Mouse (Mus musculus) mouse trophoblast stem cell (cell line): ENCODE measurements around the gene Ssu72.

Source experiments
- in situ Hi-C, 2 experiments: fragments of 300-500 bp; cut with MseI, MboI; formaldehyde crosslinking; loops; 2 replicates in 1 of 2; 3 replicates in 1 of 2; pipeline ENCODE4 v1.15.1; 2025

The Ssu72 gene

DNA sequence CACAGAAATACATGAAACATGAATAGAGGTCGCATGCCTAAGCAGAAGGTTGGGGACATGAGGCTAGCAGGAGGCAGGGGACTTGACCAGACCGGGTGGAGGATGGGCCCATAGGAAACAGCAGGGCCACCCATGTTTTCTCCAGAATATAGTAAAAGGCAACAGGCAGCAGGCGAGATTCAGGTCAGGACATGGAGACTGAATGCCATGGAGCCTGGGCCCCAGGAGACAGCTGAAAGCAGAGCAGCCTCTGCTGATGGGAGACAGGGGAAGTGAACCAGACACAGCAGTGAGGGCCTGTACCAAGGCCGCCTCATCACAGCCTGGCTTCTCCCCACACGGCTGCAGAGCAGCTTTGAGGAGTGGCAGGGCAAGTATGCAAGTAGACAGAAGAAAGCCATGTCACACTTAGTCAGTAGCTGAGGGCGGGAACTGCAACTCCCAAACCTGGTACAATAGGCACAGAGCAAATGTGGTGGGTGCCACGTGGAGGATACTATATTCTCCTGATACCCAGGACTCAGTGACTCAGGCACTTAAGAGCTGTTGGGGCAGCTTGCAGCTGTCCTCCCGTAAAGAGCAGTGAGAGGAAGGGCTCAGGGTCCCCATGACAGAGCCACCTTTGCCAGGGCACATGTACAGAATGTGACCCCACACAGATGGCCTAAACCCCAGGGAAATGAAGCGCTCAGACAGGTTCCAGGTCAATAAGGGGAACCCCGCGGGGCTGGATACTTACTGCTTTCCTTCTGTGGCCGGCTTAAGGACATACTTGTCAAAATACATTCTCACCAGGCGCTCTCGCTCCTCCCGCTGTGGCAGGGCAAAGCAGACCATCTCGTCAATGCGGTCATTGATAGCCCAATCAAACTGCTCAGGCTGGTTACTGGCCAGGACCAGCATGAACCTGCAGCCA, 42.2 kb downstream of the Ssu72 start:
- in situ Hi-C loops, result no loop called here

DNA sequence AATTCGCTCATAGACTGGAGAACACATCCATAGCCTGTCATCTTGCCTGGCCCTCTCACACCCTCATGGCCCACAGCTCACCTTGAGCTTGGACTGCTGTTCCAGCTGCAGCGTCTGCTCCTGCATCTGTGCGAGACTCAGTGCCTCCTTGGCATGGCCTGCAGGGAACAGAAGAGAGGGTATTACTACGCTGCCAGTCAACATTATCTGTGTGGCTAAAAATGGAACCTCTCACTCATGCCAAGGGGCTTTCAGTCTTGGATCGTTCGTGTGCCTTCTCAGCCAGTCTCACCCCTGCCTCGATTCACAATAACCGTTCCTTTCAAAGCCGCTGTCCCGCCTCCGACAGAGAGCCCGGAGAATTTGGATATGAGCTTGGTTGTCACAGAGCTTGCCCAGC, 52.4 kb downstream of the Ssu72 start:
- in situ Hi-C loops, result no loop called here

DNA sequence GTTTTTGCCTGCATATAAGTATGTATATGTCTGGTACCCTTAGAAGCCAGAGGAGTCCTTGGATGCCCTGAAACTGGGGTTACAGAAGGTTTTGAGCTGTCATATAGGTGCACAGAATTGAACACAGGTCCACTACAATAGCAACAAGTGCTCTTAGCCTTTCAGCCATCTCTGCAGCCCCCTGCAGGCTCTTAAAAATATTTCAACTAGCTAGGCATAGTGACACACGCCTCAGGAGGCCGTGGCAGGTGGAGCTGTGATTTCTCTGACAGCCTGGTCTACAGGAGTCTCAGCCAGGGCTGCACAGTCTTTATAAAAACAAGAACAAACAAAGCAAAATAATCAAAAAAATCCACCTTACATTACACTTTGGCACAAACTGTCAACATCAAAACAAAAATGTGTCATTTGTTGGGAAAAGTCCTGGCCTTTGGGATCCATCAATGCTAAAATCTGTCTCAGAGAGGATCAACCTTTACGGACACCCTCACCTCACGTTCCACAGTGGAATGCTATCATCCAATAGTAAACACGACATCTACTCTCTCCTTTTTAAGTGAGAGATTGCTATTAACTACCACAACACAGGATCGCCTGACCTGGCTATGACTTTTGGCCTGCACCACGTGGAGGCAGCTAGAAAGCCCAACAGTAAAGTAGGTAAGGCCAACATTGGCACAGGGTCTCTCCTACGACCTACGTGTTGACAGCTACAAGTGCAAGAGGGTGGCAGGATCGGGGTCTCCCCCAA, 55.4 kb downstream of the Ssu72 start:
- in situ Hi-C loops, result no loop called here

DNA sequence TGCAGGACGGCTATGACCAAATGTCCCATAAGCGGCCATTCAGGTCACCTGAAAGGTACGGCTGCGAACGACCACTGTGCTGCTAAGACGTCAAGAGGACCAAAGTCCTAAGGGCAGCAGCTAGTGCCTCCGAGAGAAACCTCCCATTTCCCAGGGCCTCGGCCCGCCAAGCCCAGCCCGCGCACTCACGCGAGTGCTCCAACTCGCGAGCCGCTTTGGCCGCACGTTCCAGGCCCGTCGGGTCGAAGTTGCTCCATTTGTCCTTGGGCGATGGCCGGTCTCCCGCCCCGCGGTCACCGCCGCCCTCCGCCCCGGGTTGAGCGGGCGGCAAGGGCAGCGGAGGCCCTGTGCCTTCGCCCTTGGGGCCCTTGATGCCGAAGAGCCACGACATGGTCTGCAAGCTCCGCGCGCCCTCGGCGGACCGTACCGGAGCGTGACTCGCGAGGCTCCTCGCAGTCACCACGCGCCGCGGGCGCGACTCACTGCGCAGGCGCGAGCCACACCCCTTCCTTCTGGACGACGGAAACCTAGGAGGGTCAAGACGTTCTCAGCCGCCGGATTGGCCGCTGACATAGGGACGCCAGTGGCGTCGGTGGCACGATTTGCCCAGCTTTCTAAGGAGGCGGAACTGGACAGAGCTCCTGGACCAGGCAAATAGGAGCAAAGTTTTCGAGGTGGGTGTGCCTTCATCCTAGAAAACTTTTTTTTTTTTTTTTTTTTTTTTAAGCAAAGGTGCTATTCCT, 56.2 kb downstream of the Ssu72 start, which contains the start of gene Atad3a:
Gene Atad3a, minus strand, starts transcription at position 481 of the 743 bp plus-strand sequence.
- in situ Hi-C loops, result no loop called here

DNA sequence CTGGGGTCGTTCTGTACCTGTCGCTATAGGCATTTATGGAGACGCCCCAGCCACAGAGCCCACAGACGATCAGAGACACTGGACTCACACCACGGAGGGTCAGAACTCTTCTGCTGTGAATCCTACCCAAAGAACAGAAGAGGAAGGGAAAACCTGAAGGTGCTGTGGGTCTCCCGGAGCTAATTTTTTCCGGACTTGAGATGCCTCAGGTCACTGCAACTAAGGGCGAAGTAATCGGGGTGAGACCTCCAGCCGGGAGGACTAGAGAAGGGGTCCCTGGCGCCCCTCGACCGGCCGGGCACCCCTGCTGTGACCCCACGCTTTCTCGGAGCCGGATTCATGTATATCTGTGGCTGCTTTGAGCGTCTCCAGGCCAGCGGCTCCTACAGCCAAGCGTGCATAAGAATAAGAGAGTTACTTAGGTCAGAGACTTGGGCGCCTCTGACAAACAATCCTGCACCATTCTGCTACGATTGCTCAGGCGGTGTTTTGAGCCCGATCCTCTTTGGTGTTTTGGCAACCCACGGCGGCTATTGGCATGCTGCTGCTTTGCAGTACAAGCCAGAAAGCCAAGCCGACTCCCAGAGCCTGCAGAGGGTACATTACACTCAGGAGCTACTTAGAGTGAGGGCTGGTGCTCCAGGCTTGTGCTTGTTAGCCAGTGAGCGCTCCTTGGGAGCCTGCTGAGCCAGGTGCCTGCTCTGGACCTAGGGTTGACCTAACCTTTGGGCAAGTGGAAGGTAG, 56.9 kb downstream of the Ssu72 start:
- in situ Hi-C loops, result no loop called here

DNA sequence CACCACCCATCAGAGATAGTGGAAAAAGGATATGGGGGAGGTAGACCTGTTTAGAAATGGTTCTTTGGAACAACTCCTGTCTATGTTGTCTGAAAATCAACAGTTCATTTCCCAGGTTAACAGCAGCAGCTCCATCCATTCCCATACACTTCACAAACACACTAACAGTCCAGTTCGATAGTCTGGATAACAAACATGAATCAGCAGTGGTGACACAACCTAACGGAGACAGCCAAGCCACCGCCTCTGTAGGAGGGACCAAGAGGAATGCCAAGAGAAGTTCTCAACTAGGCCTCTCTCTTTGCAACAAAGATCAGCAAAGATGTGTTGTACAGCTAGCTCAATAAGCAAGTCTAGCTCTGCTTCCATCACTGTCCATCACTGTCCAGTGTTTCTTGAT, 57.8 kb downstream of the Ssu72 start:
- in situ Hi-C loops, result no loop called here

DNA sequence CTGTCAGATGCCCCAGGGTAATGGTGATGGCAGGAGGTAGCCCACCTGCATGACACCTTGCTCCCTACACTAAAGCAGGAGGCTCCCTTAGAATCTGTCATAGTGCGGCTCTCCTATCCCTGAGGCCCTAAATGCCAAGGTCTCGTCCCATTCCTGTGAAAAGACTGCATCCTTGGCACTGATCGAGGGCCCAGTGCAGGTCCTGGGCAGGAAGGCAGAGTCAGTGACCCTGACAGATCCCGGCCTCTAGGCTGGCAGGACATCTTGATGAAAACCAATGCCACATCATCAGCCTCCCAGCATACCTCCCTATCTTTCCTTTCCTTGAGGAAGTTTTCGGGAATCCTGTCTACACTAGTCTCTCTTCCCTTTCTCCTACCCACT, 64.9 kb downstream of the Ssu72 start:
- in situ Hi-C loops, result no loop called here

DNA sequence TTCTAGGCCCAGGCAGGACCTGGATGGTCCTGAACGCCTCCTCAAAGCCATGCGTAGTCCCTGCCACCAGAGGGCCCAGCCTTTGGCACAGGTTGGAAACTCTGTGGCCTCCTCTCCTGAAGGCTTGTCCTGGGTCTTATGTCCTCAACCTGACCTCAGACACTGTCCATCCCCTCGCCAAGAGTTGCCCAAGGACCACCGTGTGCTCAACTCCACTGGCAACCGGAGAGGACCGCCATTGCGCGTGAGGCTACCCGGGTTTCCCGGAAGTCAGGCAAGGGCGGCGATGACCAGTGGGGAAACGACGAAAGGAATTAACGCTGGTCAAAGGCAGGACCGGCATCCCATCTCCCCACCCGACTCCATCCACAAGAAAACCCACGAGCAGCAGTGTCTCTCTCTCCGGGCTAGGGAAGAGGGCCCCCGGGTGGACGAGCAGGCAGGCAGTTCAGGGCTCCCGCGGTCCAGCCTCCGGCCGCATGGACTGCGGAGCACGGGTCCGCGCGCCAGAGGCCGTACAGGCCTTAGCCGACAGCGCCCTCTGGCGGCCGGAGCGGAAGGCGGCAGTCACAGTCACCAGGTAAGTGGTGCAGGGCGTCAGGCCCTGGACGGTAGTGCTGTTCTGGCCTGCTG, 65.4 kb downstream of the Ssu72 start:
- in situ Hi-C loops, result no loop called here

DNA sequence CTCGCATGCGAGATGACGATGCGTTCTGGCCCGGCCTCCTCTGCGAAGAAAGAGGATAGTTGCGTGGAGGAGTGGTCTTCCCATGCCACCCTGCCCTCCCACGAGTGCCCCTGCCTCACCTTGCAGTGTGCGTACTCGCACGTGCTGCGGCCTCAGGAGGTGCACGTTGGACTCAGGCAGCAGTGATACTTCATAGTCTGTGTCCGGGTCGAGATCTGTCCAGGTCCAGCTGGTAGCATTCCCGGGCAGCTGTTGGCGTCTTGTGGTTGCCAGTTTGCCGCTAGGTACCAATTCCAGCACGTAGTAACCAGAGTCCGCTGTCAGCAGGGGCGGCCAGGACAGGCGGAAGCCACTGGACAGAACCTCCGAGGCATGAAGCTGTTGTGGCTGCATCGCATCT, 66.0 kb downstream of the Ssu72 start:
- in situ Hi-C loops, result no loop called here

DNA sequence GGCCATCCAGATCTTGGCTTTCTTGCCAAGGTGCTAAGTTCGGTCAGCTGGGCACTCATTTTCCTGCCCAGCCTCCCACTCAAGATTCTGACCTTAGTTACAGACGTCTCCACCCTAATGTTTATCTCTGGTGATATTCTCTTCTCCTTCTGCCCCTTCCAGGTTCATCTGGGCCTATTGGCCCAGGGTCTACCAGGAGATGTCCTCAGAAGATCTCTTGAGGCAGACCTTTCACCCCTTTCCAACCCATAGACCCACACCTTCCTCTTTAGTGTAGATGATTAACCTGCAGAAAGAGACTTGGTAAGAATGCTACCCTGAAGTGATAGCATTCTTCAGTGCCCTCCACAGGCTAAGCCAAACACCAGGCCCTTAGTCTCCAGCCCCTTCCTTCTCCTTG, 67.1 kb downstream of the Ssu72 start:
- in situ Hi-C loops, result no loop called here

DNA sequence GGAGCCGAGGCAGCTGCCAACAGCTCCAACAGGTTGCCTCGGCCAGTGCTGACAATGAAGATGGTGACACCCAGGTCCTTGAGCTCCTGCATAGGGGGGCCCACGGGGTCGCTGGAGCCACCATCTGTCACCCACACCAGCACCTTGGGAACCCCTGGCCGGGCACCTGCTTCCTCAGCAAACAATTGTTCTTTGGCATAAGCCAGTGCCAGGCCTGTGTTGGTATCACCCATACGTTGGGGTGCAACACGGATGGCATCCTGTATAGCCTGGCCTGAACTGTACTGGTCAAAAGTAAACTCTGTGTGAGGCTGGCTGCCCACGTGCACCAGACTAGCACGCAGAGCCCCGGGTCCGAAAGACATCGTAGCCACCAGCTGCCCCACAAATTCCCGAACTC, 68.2 kb downstream of the Ssu72 start:
- in situ Hi-C loops, result no loop called here

DNA sequence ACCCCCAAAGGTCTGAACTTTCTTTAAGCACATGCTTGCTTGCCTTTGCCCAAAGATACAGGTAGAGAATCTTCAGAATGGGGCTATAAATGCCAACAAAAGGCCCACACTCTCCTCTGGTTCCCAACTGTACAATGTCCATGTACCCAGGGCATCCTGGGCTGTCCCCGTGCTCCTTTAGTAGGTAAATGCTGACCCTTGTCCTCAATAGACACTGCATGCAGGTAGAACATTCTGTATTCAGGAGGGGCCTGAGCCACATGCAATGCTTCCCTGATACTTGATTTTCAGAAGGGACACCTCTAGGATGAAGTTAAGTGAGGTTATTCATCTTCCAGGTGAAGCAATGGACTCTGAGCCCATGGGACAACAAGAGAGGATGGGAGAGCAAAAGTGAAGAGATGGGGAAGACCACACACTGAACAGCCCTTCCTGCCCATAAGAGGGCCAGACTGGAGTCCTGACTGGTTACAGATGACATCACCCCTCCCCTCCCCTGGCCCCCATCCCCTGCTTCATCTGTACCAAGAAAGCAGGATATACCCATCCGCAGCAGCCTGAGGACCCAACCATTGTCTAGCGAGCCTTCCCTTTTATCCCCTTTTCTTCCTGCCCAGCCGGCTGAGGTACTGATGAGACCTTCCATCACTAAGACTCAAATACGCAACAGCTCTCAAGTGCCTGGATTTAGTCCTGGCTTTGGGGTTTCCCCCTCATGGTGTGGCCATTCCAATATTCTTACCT, 68.9 kb downstream of the Ssu72 start:
- in situ Hi-C loops, result no loop called here

DNA sequence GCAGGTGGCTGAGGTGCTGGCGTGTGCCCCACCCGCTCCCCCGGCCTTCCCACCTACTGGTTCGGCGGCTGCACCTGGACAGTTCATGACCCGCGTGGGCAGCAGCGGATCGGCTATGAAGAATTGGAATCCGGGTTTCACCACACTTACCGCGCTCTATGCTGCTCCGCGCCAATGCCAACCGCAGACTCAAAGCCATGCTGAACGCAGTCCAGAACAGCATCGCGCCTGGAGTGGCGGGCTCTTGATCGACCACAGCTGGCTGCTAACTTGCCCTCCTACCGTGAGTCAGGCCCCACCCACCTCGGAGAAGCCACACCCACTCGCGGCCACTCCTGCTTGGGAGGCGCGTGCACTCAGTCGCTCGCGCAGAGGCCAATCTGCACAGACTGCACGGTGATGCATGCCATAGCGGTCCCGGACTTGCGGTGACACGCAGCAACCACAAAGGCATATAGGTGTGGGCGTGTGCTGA, 69.7 kb downstream of the Ssu72 start, which contains the start of gene Vwa1:
Gene Vwa1, minus strand, starts transcription at position 419 of the 475 bp plus-strand sequence.
- in situ Hi-C loops, result no loop called here

DNA sequence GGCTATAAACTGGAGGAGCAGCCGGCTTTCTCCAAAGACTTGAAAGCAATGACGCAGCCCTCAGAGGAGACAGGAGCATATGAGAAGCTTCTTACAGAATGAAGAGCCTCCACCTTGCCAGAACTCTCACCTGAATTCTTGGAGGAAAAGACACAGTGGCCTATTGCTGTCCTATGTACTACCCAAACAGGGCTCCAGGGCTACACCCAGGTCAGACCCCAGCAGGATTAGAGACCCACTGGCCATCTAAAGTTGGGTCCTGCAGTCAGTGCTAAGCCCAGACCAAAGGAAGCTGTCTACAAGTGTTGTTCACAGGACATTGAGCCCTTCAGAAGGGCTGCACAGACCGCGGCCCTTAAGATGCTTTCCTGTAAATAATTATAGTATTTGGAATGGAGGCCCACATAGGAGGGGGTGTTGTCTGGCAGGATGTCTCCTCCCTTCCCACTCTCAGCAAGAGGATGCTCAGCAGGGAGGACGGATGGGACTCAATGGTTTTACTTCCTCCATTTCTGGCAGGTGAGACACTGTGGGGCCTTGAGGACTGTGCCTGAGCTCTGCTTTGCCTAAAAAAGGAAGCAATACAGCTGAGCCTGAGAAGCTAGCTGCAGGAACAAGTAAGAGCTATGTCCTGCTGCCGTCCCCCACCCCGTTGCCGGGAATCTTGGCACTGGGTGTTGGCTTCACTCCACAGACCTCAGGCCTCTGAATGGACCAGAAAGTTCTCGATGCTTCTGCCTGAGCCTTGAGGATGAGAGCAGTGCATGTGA, 70.6 kb downstream of the Ssu72 start:
- in situ Hi-C loops, result no loop called here

DNA sequence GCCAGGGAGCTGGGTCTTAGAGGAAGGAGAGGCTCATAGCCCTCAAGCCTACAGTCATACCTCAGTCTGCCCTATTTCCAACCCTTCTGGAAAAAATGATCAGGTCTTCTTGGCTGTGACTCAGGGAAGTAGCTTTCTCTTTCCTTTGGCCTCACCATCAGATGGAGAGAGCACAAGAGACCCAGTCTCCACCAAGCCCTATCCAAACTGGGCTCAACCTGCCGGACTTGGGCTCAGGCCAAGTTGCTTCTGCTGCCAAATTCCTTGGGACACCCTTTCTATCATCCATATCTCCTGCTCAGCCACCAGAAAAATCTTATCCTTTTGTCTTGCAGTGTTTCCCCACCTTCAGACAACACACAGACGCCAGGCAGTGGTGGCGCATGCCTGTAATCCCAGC, 71.3 kb downstream of the Ssu72 start:
- in situ Hi-C loops, result no loop called here

DNA sequence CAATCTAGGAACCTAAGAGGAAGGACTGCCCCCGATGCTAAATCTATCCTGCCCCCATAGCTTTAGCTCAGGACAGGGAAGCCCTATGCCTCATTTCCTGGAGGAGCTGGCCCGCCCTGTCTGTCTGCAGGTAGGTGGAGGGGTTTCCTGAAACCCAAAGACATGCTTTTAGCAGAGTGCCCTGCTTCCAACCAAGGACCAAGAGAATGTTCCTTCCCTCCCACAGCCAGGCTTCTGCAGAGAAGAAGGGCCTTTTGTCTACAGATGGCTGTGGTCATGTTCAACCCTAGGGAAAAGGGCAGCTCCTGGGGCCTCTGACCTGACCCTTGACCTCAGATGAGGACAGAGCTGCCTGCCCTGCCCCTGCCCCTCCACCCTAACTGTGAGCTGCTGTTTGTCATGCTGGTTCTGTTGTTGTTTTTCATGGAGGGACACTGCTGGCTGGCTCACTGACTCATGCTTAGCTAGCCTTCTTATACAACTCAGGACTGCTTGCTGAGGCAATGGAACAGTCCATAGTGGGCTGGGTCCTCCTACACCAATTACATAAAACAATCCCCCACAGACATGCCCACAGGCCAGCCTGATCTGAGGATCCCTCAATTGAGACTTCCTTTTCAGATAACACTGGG, 72.2 kb downstream of the Ssu72 start:
- in situ Hi-C loops, result no loop called here

DNA sequence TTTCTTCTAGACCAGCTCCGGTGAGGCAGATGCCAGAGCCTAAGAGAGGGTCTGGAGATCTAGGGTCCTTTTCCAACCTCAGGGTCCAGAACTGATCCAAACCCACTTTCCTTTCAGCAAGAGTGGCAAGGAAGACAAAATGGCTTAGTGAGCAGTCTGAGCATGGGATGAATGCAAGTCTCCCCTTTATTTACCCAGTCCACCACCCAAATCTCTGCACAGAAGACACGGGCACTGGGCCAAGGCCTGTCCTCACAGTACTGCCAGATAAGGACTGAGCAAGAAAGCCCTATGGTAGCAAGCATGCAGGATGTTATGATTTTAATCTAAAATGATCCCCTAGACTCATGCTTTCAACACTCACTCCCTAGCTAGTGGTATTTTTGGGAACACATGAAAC, 73.2 kb downstream of the Ssu72 start:
- in situ Hi-C loops, result no loop called here

DNA sequence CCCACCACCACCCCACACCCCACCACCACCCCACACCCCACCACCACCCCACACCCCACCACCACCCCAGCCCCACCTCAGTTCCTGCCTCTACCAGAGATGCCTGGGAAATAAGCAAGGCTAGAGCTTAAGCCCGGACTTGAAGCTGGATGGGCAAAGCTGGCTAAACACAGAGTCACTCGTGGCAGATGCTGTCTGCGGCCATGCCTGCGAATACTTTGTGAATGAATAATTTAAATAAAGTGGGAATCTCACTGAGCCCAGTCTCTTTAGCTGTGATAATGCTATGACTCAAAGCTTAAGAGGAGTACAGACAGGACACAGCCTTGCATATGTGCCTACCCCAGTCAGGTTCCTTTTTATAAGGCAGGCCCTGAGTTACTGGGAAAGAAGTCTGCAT, 74.9 kb downstream of the Ssu72 start:
- in situ Hi-C loops, result no loop called here

DNA sequence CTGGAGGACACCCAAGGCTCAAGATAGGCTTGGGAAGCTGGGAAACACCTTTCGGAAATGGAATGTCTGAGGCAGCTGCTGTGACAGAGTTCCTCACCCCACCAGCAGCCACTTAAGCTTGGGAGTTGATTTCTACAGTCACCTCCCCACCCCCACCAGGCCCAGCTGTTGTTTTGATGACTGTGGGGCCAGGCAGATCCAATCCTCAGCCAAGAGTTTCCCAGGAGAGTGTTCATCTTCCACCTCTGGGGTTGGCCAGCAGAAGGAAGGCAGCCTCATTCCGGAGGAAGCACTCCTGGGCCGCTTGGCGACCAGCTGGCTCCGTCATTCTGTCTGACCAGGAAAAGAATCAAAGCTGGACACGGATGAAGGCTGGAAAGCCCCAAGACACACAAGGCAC, 76.3 kb downstream of the Ssu72 start:
- in situ Hi-C loops, result no loop called here
